In the genomic region with DNA sequence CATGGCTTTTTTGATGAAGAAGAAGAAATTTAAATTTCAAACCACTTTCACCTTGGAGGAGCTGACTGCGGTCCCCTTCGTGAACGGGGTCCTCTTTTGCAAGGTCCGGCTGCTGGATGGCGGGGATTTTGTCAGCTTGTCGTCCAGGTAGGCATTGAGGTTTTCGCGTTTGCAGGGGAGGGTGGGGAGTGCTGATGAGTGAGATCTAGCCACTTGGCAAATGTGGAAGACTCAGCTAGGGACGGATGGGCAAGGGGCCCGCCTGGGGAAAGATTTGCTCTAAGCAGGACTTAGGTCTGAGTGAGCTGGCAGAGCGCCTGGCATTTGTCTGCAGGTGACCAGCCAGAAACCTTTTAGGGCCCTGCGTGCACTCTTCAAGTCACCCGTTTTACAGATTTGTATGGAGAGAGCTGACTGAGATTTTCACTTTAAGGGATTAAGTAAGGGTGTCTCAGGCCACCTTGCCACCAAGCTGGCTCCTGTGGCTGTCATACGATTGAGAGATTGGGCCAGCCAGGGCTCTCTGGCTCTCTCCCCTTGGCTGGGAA, we compare ENCODE assay signal across 9 mouse cellular contexts. TPM values are rescaled to one million over a fixed set of nuclear protein-coding genes. Genes with fewer than 3 reads are reported as not detected.
A peak's percentile ranks its signal among the peaks of the same experiment; 100 is the strongest.
DNase-seq lines count a peak whose midpoint lies in the region; ATAC-seq and TF ChIP-seq lines count a peak whose summit lies in the region.
"Had no signal": no experiment of that assay in that cellular context is flagged by ENCODE, and none has a peak within 500 bp of the region (broad histone marks: within the 10 kb centered on the region; RNA-seq: fewer than 3 reads in every experiment).

No protein-coding gene starts in this region.

- no peaks in the 10 kb centered on the region for H3K36me3 ChIP-seq in heart, postnatal 0 days (replicated peaks; ENCODE audit: control insufficient read depth, insufficient read depth, low read length)
- no peaks in the 10 kb centered on the region for H3K36me3 ChIP-seq in midbrain, postnatal 0 days (ENCODE audit: insufficient read depth, low read length)

- H3K4me3 ChIP-seq in heart, postnatal 0 days (ENCODE audit: low read depth, low read length) = peak overlapping the region; percentile 84
- peak overlapping the region; percentile 92 for H3K4me3 ChIP-seq in midbrain, postnatal 0 days (ENCODE audit: low read depth, low read length)

- peak overlapping the region; percentile 91 for H3K27ac ChIP-seq in heart, postnatal 0 days (ENCODE audit: low read depth)
- H3K27ac ChIP-seq in midbrain, postnatal 0 days (ENCODE audit: low read depth, low read length) = peak overlapping the region; percentile 91

- no peaks in the 10 kb centered on the region for H3K27me3 ChIP-seq in heart, postnatal 0 days (ENCODE audit: control insufficient read depth, insufficient read depth, low read length)
- no peaks in the 10 kb centered on the region for H3K27me3 ChIP-seq in midbrain, postnatal 0 days (ENCODE audit: insufficient read depth, low read length)

- TF ChIP-seq EP300 in heart, postnatal 0 days (IDR thresholded peaks at IDR 0.05; ENCODE audit: low read depth) = no peak

- no peaks in the 10 kb centered on the region for H3K9me3 ChIP-seq in heart, postnatal 0 days (replicated peaks; ENCODE audit: control insufficient read depth, low read length)
- no peaks in the 10 kb centered on the region for H3K9me3 ChIP-seq in midbrain, postnatal 0 days (ENCODE audit: low read length)

- no peak for TF ChIP-seq CTCF in heart, postnatal 0 days (IDR thresholded peaks at IDR 0.05; ENCODE audit: low read depth)
- TF ChIP-seq CTCF in midbrain, postnatal 0 days (IDR thresholded peaks at IDR 0.05) = no peak

- 5% methylated on average over 14 of the region's 14 CpGs for WGBS in heart, postnatal 0 days
- WGBS in midbrain, postnatal 0 days = under 1% methylated on average over 14 of the region's 14 CpGs

- peak overlapping the region; percentile 93 for H3K4me2 ChIP-seq in heart, postnatal 0 days (ENCODE audit: low read depth, low read length)
- peak overlapping the region; percentile 65 for H3K4me2 ChIP-seq in midbrain, postnatal 0 days (ENCODE audit: low read depth, low read length, poor library complexity, severe bottlenecking)

- no peak for ATAC-seq in heart, postnatal 0 days (ENCODE audit: insufficient read depth, low read depth)
- no peak for ATAC-seq in midbrain, postnatal 0 days (ENCODE audit: low FRiP score)

- H3K4me1 ChIP-seq in heart, postnatal 0 days (ENCODE audit: control insufficient read depth, insufficient read depth) = peaks cover 35% of the 10 kb centered on the region; the same call in 1 of the 2 replicates
- peaks cover 13% of the 10 kb centered on the region for H3K4me1 ChIP-seq in midbrain, postnatal 0 days (ENCODE audit: insufficient read depth, low read length)

- peak; percentile 53 for DNase-seq in adrenal gland, postnatal 10 days
- no peak for DNase-seq in adrenal gland, postnatal 4 days (ENCODE audit: low spot score in 2 of 2)
- peak; percentile 33 for DNase-seq in thymus, postnatal 14 days
- no peak for DNase-seq in thymus, postnatal 0 days (ENCODE audit: low spot score)
- no peak for DNase-seq in heart, postnatal 0 days (ENCODE audit: low spot score)
- peak; percentile 53 to 61 for DNase-seq in kidney, postnatal 4 days
- peak; percentile 42 for DNase-seq in midbrain, postnatal 0 days (ENCODE audit: low spot score)
- DNase-seq in c-Kit-positive CD71-positive TER-119-positive erythroid progenitor cells, embryonic 14.5 days (ENCODE audit: low spot score) = no peak

- H3K9ac ChIP-seq in heart, postnatal 0 days (replicated peaks; ENCODE audit: low read depth, low read length) = peak overlapping the region; percentile 90
- peak overlapping the region; percentile 94 for H3K9ac ChIP-seq in midbrain, postnatal 0 days (replicated peaks; ENCODE audit: low read length, poor library complexity, severe bottlenecking)

RNA-seq across cellular contexts. Expression of a gene that starts 1.0 kb away (rescaled TPM):
- total RNA-seq in adrenal gland, postnatal 10 days (2021) = 10 to 100 TPM; 24.6 to 26.8 TPM
- 10 to 100 TPM; 36.6 to 38.0 TPM for total RNA-seq in adrenal gland, postnatal 4 days (2021)
- polyA plus RNA-seq in thymus, postnatal 0 days (2015; fragmentation: Nextera tagmentation; extraction: Ambion mirVana) = 8.4 and 8.9 TPM in 2 replicates
- total RNA-seq in heart, postnatal 0 days (2014; rRNA removed; ENCODE audit: low replicate concordance) = 11.2 and 12.3 TPM in 2 replicates
- polyA plus RNA-seq in heart, postnatal 0 days (2015; fragmentation: Nextera tagmentation; extraction: Ambion mirVana) = 2.8 and 3.1 TPM in 2 replicates
- total RNA-seq in midbrain, postnatal 0 days (2014; rRNA removed) = 21.5 and 24.4 TPM in 2 replicates
- polyA plus RNA-seq in midbrain, postnatal 0 days (2015; fragmentation: Nextera tagmentation; extraction: Ambion mirVana) = 6.8 and 7.2 TPM in 2 replicates

RNA-seq across cellular contexts. Expression of a gene that starts 34.5 kb away (rescaled TPM):
- 10 to 100 TPM; 44.4 to 49.9 TPM for total RNA-seq in adrenal gland, postnatal 10 days (2021)
- total RNA-seq in adrenal gland, postnatal 4 days (2021) = 10 to 100 TPM; 61.9 to 64.5 TPM
- 126 and 129 TPM in 2 replicates for polyA plus RNA-seq in thymus, postnatal 0 days (2015; fragmentation: Nextera tagmentation; extraction: Ambion mirVana)
- 17.9 and 31.0 TPM in 2 replicates for total RNA-seq in heart, postnatal 0 days (2014; rRNA removed; ENCODE audit: low replicate concordance)
- 56.1 and 58.4 TPM in 2 replicates for polyA plus RNA-seq in heart, postnatal 0 days (2015; fragmentation: Nextera tagmentation; extraction: Ambion mirVana)
- 70.0 and 73.3 TPM in 2 replicates for total RNA-seq in midbrain, postnatal 0 days (2014; rRNA removed)
- polyA plus RNA-seq in midbrain, postnatal 0 days (2015; fragmentation: Nextera tagmentation; extraction: Ambion mirVana) = 135 and 143 TPM in 2 replicates

RNA-seq across cellular contexts. Expression of a gene that starts 38.4 kb away (rescaled TPM):
- not detected for total RNA-seq in adrenal gland, postnatal 10 days (2021)
- total RNA-seq in adrenal gland, postnatal 4 days (2021) = under 1 TPM; 0.31 to 0.73 TPM
- polyA plus RNA-seq in thymus, postnatal 0 days (2015; fragmentation: Nextera tagmentation; extraction: Ambion mirVana) = 0.28 and 0.31 TPM in 2 replicates
- total RNA-seq in heart, postnatal 0 days (2014; rRNA removed; ENCODE audit: low replicate concordance) = not detected in 2 replicates
- polyA plus RNA-seq in heart, postnatal 0 days (2015; fragmentation: Nextera tagmentation; extraction: Ambion mirVana) = 0.18 TPM in 1 of 2 replicates, not detected in the other
- 19.3 and 20.0 TPM in 2 replicates for total RNA-seq in midbrain, postnatal 0 days (2014; rRNA removed)
- polyA plus RNA-seq in midbrain, postnatal 0 days (2015; fragmentation: Nextera tagmentation; extraction: Ambion mirVana) = 16.5 and 26.5 TPM in 2 replicates
- total RNA-seq: heart, adult 18-20 months had no signal

RNA-seq across cellular contexts. Expression of a gene that starts 39.3 kb away (rescaled TPM):
- not detected for total RNA-seq in adrenal gland, postnatal 10 days (2021)
- total RNA-seq in adrenal gland, postnatal 4 days (2021) = not detected
- polyA plus RNA-seq in thymus, postnatal 0 days (2015; fragmentation: Nextera tagmentation; extraction: Ambion mirVana) = 0.08 TPM in 1 of 2 replicates, not detected in the other
- total RNA-seq in heart, postnatal 0 days (2014; rRNA removed; ENCODE audit: low replicate concordance) = not detected in 2 replicates
- not detected in 2 replicates for polyA plus RNA-seq in heart, postnatal 0 days (2015; fragmentation: Nextera tagmentation; extraction: Ambion mirVana)
- 0.16 and 0.33 TPM in 2 replicates for total RNA-seq in midbrain, postnatal 0 days (2014; rRNA removed)
- 0.69 and 0.82 TPM in 2 replicates for polyA plus RNA-seq in midbrain, postnatal 0 days (2015; fragmentation: Nextera tagmentation; extraction: Ambion mirVana)
- total RNA-seq: heart, adult 18-20 months had no signal

RNA-seq across cellular contexts. Expression of a gene that starts 50.7 kb away (rescaled TPM):
- 10 to 100 TPM; 14.3 to 14.7 TPM for total RNA-seq in adrenal gland, postnatal 10 days (2021)
- total RNA-seq in adrenal gland, postnatal 4 days (2021) = 10 to 100 TPM; 16.4 to 19.4 TPM
- polyA plus RNA-seq in thymus, postnatal 0 days (2015; fragmentation: Nextera tagmentation; extraction: Ambion mirVana) = 24.3 and 25.3 TPM in 2 replicates
- 25.7 and 28.0 TPM in 2 replicates for total RNA-seq in heart, postnatal 0 days (2014; rRNA removed; ENCODE audit: low replicate concordance)
- polyA plus RNA-seq in heart, postnatal 0 days (2015; fragmentation: Nextera tagmentation; extraction: Ambion mirVana) = 25.5 and 27.0 TPM in 2 replicates
- 50.9 and 51.1 TPM in 2 replicates for total RNA-seq in midbrain, postnatal 0 days (2014; rRNA removed)
- 38.0 and 38.6 TPM in 2 replicates for polyA plus RNA-seq in midbrain, postnatal 0 days (2015; fragmentation: Nextera tagmentation; extraction: Ambion mirVana)

Comparison
In these comparisons a context has a peak if more than half of its experiments do, and no peak if none do; other contexts are left out.
1. DNase-seq: peak in adrenal gland, postnatal 10 days (single experiment), thymus, postnatal 14 days (single experiment), kidney, postnatal 4 days (2 of 2) and midbrain, postnatal 0 days (single experiment); none in adrenal gland, postnatal 4 days (0 of 2), thymus, postnatal 0 days (single experiment), heart, postnatal 0 days (single experiment) and c-Kit-positive CD71-positive TER-119-positive erythroid progenitor cells, embryonic 14.5 days (single experiment).
2. RNA of a gene that starts 38.4 kb away (total RNA-seq): 19.3 to 20.0 TPM in midbrain, postnatal 0 days; 0.31 to 0.73 TPM in adrenal gland, postnatal 4 days, not detected in adrenal gland, postnatal 10 days and not detected in heart, postnatal 0 days; every median in the first group is over 10 times any median in the second.